2 mouse cellular contexts compared by ENCODE assay signal in the genomic region with DNA sequence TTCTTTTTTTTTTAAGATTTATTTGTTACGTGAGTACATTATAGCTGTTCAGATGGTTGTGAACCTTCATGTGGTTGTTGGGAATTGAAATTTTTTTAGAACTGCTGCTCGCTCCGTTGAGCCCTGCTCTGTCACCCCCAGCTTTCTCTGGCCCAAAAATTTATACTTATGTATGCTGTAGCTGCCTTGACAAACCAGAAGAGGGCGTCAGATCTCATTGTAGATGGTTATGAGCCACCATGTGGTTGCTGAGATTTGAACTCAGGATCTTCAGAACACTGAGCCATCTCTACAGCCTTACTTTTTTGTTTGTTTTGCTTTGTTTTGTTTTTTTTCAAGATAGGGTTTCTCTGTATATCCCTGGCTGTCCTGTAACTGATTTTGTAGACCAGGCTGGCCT.
TF ChIP-seq lines count a peak whose summit lies in the region.

No protein-coding gene starts in this region.

TF ChIP-seq in CH12.LX, 34 proteins besides CTCF, POLR2A, EP300 and RAD21:
- TF ChIP-seq MYC (IDR thresholded peaks at IDR 0.05; ENCODE audit: low read depth, low read length) (0 out of 2 replicates have a peak, but pooled peaks have one; percentile 33), ZMIZ1 (IDR thresholded peaks at IDR 0.05; ENCODE audit: low read depth, low read length) (no peak), HCFC1 (IDR thresholded peaks at IDR 0.05; ENCODE audit: low read depth, low read length) (no peak), IRF4 (IDR thresholded peaks at IDR 0.05; ENCODE audit: low read depth, low read length) (no peak), MAFK (IDR thresholded peaks at IDR 0.05; ENCODE audit: insufficient replicate concordance, low read length) (no peak), ELF1 (IDR thresholded peaks at IDR 0.05; ENCODE audit: low read depth, low read length) (no peak), E2F4 (IDR thresholded peaks at IDR 0.05; ENCODE audit: insufficient replicate concordance, low read depth, low read length) (no peak), ZC3H11A (IDR thresholded peaks at IDR 0.05; ENCODE audit: low read depth, low read length) (no peak), MXI1 (IDR thresholded peaks at IDR 0.05; ENCODE audit: low read depth, low read length) (no peak)

TF ChIP-seq in MEL, 35 proteins besides CTCF, POLR2A, EP300 and RAD21:
- TF ChIP-seq KAT2A (conservative IDR thresholded peaks at IDR 0.05; ENCODE audit: low read depth, low read length), result no peak
- 0 out of 2 replicates have a peak, but pooled peaks have one; percentile 33 for TF ChIP-seq MYC (IDR thresholded peaks at IDR 0.05; ENCODE audit: low read depth, low read length)
- 0 out of 2 replicates have a peak, but pooled peaks have one; percentile 13 for TF ChIP-seq SMC3 (IDR thresholded peaks at IDR 0.05; ENCODE audit: low read depth, low read length)
